Mouse (Mus musculus) ES-Bruce4 (cell line): ENCODE results near the gene Tmem258.

ENCODE experiments used
- CTCF ChIP-seq: IDR thresholded peaks from one replicate; pipeline ENCODE4 v1.8.1; 2011; ENCODE audit warnings: low read depth, low read length
- EP300 ChIP-seq: IDR thresholded peaks from 2 replicates; pipeline ENCODE4 v1.6.1; 2011; ENCODE audit warnings: low read depth, low read length; ENCODE audit not compliant: insufficient read depth
- POLR2A ChIP-seq: IDR thresholded peaks from one replicate; pipeline ENCODE4 v1.8.1; 2011; ENCODE audit warnings: low read length; ENCODE audit not compliant: insufficient read depth

DNA sequence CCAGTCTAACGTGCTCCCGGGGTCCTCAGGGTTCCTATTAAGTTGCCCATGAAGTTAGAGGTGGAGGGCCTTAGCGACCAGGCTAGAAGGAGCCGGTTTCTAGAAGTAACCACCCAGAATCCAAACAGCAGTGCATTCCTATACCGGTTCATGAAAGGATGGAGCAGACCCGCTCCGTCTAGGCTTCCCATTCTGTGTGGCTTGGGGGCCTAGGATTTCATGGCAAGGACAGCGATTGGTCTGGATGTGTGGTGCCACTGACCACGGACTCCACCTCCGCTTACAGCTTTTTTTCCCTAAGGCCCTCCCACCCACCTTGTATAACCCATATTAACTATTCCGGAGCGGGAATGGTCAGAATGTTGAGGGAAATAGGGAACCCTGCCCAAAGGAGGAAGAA, 19.7 kb upstream of the Tmem258 start:
- no peak for TF ChIP-seq CTCF
- no peak for TF ChIP-seq POLR2A
- TF ChIP-seq EP300, result no peak
